Mouse (Mus musculus): ENCODE results near the gene Spag7.

Spag7 gene

DNA sequence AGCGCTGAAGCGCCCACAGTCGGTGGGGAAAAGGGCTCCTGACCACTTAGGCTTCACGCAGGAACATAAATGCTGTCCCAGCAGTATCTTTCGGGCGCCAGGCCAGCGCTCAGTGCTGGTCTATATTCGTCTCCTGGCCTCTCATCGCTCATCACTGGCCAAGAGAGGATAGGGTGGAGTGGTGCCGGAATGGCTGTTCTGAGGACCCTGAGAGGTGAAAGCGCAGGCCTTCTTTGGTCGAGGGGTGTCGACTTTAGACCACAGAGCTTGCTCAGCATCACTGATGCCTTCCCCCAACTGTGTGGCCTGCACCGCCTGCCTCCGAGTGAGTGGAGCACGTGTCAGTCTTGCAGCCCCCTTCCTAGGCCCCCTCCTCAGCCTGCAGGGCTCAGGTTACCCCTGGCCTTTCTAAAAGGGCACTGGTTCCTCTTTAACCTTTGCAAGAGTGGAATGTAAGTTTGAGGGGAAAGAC is 12.7 kb downstream of the Spag7 start:
- peak; percentile 75 for DNase-seq (ENCODE audit: low read depth)

DNA sequence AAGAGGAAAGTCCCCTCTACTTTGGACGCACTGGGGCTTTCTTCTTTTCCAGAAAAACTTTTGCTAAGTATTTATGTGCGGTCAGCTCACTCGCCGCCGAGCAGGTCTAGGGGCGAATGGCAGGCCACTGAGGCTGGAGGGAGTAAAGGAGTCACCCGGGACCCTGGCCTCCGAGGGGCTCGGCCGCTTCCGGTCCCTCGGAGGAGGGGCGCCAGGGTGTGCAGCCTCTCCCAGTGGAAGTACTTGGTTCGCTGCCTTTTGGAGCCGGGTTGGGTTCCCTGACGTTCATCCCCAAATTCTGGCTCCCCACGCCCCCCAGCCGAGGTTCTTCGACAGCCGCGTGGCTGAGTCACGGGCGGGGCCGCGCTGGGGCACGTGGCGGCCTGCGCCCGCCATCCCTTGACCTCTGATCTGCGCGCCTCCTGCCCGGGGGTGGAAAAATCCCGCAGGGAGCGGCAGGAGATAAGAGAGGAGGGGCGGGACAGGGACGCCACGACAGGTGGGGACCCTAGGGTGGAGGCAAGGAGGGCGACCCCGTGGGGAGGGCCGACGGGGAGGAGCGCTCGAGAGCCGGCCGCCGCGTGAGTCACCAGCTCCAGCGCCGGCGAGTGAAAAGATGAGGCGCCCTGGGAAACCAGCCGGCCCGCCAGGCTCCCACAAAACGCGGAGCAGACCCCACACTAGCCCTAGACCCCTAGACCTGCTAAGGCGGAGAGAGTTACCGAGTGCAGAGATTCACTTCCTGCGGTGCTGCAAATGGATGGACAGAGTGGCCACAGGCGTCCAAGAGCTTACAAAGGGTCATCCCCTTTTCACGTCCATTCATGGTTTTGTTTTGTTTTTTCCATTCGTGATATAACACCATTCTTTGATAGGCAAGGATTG is 13.4 kb downstream of the Spag7 start:
- peak; percentile 78 for DNase-seq (ENCODE audit: low read depth)

DNA sequence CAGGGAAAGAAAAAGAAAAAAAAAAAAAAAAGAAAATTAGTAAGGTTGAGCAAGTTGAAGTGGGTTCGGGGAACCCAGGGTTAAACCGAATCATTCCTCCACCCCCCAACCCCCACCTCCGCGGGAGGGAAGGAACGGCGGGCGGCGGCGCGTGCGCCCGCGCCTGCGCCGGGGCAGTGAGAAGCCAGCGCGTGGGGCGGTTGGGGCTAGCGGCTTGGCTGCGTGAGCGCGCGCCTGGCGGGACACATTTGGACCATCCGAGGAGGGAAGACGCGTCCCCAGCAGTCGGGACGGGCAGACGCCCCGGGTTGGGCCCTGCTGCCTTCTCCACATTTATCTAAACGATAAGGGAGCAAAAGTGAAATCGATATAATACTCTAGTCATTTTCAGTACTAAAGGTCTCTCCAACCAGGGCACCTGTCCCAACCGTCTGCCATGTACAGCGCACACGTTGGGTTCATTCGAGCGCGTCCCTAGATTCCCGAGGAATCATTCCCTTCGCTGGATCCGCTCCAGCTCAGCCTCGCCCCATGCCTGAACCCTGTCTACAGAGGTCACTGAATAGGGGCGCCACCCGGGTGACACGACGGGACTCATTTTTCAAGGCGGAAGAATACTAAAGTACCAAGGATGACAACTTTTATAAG is 14.2 kb downstream of the Spag7 start:
- peak; percentile 93 for DNase-seq (ENCODE audit: low read depth)

DNA sequence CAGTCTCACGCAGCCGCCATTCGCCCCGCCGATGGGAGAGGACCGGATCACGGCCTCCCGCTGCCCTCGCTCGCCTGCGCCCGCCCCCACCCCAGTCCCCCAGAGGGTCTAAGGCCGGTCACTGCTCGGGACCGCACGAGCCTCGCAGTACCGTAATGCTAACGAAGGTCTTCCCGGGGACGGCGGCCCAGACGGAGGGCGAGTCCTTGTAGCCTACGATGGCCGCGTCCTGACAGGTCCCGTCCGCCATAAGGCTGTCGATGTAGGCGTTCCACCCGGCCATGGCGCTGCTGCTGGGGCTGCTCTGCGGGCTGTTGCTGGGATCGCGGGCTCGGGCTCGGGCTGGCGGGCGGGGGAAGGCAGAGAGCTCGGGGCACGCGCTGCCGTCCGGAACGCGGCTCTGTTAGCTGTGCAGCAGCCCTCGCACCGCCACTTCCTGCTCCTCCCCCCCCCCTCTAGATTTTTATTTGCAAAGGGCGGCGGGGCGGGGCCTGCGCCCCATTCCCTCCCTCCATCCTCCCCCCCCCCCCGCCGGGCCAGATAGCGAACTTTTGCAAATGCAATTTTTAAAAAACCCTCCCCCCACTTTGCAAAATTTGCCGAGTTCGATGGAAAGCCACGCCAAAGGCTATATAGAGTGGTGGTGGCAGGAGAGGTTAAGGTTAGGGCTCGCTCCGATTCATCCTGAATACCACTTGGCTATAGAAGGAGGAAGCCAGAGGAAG is 14.9 kb downstream of the Spag7 start, which contains the start of gene Pfn1:
Gene Pfn1 (minus strand): TSS at position 447 of the 725 bp plus-strand sequence.
- DNase-seq (ENCODE audit: low read depth), result peak; percentile 93

DNA sequence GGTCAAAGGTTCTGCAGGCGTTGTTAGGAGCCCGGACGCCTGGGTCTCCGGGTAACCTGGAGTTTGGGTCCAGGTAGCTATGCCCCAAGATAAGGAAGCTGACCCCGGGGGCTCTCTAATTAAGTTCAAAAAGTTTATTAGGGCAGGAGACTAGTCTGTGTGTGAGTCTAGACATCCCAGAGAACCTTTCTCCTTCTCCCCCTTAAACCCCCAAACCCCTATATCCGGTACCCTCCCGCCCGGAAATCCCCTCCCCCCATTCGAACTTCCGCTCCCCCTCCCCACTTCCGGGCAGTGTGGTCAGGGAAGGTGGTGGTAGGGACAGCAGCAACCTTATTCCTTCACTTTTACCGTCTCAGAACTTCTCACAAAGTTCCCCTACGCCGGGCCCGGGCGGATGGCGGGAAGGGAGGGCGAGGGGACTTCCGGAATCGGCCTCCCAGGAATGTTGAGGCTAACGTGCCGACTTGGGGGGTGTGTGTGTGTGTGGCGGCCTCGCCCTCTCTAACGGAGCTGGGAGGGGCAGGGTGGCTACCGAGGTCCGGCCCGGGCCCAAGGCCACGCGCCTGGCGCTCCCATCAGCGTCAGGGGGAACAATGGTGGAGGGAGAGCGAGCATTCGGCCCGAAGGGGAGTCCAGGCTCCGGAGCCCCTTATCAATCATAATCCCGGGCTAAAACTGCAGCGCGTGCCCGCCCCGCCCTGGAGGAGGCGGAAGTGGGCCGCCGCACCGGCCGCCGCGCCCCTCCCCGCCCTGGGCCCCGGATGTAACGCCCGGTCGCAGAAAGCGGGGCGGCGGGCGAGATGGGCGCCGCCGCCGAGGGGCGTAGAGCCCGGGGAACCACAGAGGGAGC is 15.6 kb downstream of the Spag7 start:
- DNase-seq (ENCODE audit: low read depth), result peak; percentile 78

DNA sequence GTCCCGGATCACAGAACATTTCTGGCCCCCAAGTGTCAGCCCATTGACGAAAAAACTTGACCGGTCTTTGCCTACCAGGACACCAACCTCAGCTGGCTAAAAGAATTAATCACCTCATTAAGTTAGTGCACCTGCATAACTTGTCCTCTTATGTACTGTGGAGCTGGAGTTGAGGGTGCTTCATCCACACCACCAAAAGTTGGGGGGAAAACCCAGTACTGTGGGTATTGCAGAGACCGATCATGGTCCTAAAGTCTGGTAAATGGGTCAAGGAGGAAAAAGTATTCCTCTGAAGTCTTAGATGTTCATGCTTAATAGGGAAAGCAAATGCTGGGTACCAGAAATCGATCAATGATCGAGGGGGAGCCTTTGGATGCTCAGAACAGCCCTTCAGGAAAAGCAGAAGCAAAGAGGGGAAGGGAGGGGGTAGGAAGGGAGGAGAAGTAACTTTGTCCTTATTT is 16.3 kb downstream of the Spag7 start:
- DNase-seq (ENCODE audit: low read depth), result no peak

DNA sequence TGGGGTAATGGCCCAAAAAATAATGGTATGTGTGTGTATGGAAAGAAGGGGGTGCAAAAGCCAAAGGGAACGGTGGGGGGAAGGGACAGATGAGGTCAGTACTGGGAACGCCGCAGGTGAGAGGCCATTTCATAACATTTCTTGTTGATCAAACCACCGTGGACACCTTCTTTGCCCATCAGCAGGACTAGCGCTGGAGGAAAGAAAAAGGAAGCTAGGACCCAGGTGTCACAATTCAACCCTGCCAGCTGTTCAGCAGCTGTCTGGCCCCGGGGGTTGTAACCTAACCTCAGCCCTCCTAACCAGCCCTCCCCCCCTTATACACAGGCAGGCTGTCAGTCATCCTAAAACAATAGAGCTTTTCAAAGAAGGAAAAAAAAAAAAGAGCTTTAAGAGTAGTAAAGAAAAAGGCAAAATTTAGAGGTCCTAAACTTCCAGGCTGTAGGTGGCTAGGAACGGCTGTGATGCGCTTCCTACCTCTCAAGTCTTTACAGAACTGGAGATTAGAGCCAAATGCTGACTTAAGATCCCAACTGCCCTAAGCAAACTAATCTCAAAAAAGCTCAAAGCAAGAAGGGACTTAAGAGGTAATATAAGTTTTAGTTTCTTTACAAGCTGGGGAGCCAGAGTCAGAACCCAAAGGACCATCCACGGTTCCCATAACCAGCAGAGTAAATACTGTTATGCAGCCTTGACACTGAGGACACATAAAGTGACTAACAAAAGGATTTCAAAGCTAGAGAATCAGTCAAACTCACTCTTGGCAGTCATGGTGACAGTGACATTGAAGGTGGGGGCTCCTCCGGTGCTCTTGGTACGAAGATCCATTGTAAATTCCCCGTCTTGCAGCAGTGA is 17.0 kb downstream of the Spag7 start:
- peak; percentile 55 for DNase-seq (ENCODE audit: low read depth)

DNA sequence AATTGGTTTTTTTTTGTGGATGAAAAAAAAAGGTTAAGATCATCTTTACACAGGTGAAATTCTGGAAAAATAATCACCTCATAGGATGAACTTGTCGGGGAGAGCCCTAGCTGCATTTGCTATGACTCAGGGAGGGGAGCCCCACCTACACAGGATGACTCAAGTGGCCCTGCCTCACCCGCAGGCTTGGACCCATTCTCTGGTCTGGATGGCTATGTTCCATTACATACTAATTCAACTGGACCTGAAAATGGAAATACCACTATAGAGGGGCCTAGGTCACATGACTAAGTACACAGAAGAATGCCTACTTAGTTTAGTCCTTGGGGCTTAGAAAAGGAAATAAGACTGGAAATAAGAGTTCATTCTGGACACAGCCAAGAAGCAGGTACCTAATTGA is 17.8 kb downstream of the Spag7 start:
- DNase-seq (ENCODE audit: low read depth), result peak; percentile 85

DNA sequence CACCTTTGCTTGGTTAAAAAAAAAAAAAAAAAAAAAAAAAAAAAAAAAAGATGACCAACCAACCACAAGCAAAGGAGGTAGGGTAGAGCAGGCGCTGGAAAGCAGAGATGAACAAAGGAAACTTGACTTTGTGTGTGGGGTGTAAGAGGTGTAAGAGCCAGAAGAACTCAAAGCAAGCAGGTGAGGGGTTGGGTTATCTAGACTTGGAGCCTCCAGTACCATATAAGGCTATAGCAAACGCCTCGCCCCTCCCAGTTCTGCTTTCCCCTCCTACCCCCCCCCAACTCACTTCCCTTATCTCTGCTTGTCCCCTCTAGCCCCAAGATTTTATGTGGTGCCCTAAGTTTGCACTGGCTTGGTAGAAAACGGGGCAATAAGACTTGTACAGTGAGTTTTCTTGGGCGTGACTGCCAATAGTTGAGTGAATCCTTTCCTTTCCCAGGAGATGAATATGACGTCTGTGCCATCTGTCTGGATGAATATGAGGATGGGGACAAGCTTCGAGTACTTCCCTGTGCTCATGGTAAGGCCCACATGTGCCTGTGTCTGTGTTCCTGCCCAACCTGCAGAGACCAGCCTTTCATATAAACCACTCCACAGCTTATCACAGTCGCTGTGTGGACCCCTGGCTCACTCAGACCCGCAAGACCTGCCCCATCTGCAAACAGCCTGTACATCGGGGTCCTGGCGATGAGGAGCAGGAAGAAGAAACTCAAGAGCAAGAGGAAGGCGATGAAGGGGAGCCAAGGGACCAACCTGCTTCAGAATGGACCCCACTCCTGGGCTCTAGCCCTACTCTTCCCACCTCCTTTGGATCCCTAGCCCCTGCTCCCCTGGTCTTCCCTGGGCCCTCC is 18.7 kb downstream of the Spag7 start:
- no peak for DNase-seq (ENCODE audit: low read depth)

DNA sequence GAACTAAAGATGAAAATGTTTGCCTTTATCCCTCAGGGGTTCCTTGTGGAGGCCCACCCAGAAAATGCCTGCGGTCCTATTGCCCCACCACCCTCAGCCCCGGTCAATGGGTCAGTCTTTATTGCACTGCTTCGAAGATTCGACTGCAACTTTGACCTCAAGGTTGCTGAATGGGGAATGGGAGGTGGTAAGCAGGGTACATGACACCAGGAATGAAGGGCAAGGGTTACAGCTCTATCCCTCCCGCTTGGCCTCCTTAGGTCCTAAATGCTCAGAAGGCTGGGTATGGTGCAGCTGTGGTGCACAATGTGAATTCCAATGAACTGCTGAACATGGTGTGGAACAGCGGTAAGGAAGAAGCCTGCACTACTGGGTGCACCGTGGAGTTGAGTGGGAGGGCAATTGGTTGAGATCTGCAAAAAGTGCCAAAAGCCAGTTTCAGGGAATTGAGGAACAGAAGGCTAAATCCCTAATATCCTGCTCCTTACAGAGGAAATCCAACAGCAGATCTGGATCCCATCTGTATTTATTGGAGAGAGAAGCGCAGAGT is 20.0 kb downstream of the Spag7 start:
- no peak for DNase-seq (ENCODE audit: low read depth)

DNA sequence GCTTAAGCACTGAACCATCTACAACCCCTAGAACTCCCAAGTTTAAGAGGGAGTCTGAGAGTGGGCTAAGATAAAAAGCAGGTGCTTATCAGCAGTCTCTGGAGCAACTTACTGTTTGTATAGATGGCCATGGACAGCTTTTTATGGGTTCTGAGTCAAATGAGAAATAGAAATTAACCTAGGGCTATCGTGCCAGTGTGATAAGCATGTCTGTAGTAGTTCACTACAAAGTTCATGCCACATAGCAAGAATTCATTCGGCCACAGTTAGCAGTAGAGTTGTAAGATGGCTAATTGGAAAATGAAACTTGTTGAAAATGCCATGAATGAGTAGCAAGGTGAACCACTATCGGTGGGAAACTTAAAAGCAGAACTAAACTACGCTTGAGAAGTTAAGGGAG is 20.7 kb downstream of the Spag7 start:
- DNase-seq (ENCODE audit: low read depth), result no peak

DNA sequence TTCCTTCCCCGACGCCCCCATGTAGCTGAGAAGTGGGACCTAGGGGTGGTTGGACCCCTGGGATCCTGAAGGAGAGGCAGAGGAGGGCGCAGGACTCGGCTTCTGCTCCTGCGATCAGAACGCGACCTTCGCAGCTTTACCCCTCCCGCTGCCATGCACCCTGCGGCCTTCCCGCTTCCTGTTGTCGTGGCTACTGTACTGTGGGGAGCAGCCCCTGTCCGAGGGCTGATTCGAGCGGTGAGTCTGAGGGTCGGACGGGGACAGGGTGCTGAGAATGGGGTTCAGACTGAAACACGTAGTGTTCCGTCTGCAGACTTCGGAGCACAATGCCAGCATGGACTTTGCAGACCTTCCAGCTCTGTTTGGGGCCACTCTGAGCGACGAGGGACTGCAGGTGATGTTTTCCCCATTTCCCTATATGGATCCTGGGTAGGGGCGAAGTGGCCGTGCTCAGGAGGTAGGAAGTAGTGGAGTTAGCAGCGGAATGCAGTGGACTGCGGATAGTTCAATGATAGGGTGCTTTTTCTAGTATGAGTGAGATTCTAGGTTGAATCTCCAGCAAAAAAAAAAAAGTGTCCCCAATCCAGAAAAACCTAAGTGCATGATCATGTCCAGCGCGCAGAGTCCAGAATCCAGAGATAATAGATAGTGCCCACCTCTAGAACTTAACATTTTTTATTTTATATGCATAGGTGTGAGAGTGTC is 21.3 kb downstream of the Spag7 start:
- DNase-seq (ENCODE audit: low read depth), result peak; percentile 52

DNA sequence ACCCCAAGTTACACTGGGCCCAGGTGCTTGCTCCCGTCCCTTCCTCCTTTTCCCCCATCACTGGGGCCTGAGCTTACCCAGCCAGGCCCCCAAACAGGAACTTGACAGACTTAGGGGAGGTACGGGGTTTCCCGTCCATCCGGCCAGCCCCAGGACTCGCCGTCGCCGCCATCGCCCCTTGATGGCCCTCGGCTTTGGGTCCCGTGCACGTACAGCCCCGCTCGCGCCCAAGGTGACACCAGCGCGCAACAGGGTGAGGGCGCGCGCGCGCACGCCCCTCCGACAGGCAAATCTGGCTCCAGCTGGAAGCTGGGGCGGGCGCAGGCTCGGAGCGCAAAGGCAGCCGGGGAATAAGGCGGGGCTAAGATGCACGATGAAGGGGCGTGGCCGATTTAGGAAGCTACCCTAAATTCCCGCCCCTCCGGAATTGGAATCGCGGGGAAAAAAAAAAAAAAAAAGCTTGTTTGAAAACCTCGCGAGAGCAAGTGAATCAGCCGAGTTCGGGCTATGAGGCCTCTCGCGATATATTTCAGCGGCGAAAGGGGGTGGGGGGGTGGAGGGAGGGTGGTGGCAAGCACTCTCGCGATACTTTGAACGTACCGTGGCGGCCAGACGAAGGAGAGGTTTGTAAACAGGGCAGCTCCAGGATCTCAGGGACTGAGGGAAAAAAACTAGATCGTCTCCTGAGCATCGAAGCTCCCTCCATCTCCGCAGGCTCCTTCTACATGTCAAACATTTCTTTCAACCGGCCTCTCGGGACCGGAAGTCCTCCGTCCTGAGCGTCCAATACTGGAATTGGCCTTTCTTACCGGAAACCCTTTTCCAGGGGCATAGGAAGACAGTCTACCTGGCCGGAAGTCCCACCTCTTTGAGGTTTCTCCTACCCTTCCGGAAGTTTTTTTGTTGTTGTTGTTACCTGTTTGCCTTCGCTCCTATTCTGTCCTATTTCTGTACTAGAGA is 22.2 kb downstream of the Spag7 start, which contains the start of the genes Rnf167 and Slc25a11:
Gene Rnf167 (plus strand): TSS at position 545 of the 960 bp plus-strand sequence.
Gene Slc25a11 (minus strand): TSS at position 789 of the 960 bp plus-strand sequence.
- peak; percentile 99 for DNase-seq (ENCODE audit: low read depth)

DNA sequence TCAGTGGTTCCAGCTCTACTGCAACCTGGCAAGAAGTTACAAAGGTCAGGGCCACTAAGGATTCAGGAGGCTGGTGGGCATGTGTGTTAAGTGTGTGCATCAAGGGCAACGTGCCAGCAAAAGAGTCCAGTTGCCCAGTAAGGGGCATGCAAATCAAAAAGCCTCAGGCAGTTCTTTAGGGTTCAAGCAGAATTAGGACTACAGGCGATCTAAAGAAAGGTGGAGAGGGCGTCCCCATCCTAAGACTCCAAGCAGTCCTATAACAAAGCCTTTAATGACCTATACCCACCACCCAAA is 23.0 kb downstream of the Spag7 start:
- peak; percentile 52 for DNase-seq (ENCODE audit: low read depth)

DNA sequence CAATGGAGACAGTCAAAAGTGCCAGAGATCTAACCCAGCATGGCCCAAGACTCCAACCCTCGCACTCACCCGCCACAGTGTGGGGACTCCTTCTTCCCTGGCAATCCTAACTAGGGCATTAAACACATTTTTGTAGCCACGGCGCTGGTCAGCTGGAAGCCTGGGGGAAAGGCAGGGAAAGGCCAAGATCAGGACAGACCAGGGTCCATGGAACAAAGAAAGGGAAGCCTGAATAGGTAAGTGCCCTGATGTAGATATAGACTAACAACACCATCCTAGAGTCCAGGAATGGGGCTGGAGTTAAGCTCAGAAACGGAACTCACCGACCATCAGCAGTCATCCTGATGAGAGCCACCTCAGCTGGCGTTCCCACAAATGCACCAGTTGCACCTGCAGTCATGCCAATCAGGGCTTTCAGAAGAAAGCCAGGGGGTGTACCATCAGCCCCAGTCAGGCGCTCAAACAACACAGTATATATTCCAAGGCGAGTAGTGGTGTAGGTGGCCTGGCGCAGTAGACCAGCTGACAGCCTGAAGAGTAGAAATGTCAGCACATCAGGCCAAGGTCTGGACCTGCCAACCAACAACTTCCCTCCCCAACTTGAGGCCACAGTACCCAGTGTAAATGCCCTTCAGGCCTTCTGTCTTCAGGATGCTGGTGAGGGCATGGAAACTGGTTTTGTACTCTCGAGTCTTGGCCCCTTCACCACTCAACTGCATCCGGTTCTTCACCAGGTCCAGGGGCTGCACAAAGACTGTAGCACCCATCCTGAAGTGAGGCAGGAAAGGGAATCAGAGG is 23.6 kb downstream of the Spag7 start:
- no peak for DNase-seq (ENCODE audit: low read depth)

DNA sequence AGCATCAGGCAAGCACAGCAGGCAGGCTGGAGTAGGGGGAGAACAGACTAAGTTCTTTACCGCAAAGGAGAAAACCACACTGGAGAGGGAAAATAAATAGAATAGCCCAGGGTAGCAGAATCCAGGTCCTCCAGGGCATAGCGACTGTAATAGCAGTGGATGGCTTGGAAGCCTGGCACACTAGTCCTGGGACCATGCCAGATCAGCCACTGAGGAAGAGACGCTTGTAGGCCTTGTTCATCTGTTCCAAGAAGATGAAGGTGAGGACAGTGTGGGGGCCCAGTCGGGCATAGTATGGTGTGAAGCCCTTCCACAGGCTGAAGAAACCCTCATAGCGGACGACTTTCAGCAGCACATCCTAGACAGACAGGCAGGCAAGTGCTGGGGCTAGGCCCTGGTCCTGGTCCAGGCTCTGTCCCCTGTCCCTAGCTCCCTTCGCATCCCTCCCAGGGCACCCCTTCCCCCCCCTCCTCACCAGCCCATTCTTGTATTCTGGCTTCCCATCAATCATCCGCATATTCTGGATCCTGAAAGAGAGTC is 24.6 kb downstream of the Spag7 start:
- no peak for DNase-seq (ENCODE audit: low read depth)

Data from NIH3T3 (cell line).